Comparison of ENCODE assay signal across 8 mouse cellular contexts in the genomic region with DNA sequence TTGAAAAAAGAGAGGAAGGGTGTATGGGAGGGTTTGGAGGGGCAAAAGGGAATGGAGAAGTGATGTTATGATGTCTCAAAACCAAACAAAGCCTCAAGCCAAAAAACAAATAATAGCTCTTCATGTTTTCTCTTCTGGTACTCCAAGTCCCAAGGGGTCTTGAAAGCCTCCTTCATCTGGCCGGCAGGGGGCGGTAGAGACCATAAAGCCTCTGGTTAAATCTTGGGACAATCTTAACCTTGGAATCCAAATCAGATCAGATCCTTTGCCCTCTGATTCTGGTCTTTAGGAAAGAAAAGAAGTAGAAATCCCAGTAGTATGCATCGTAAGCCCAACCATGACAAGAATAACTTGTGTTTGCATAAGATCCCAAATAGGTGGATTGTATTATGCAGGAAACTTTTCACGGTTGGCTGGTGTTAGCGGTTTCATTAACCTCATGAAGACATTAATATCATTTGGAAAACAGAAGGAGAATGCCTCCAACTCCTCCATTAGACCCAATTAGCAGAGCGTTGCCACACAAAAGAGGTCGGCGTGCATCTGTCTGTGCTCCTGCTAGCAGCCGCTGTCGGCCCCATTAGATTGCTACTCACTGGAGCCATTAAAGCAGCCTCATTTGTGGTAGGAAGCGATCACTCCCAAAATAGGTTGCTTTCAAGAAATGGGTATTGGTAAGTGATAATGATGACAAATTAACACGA.
DNase-seq lines count a peak whose midpoint lies in the region; ATAC-seq and TF ChIP-seq lines count a peak whose summit lies in the region.

No protein-coding gene starts in this region.

- peak; percentile 53 for DNase-seq in 416B (ENCODE audit: low read depth)
- DNase-seq in Muller cell, postnatal 12 days (ENCODE audit: inconsistent ontology term), result peak; percentile 78
- DNase-seq in cerebellum, adult 8-10 months, result peak; percentile 55
- peak; percentile 35 to 77 for DNase-seq in frontal cortex, postnatal 14 days (ENCODE audit: low spot score in 2 of 2)
- peak; percentile 85 for DNase-seq in kidney, postnatal 10 days
- DNase-seq in lung, postnatal 0 days (ENCODE audit: low spot score), result peak; percentile 44
- peak; percentile 85 for DNase-seq in right cerebral cortex, postnatal 14 days

- no peak overlapping the region for H3K27ac ChIP-seq in lung, postnatal 0 days (ENCODE audit: low read length)

- no peak for TF ChIP-seq EP300 in lung, postnatal 0 days (IDR thresholded peaks at IDR 0.05)

- no peak overlapping the region for H3K9ac ChIP-seq in lung, postnatal 0 days (replicated peaks; ENCODE audit: low read depth)

- no peaks in the 10 kb centered on the region for H3K9me3 ChIP-seq in lung, postnatal 0 days (ENCODE audit: low read length)

- no peaks in the 10 kb centered on the region; the same call in 1 of the 2 replicates for H3K27me3 ChIP-seq in lung, postnatal 0 days (replicated peaks; ENCODE audit: insufficient read depth, low read length)

- WGBS in lung, postnatal 0 days, result 71% methylated on average over 12 of the region's 12 CpGs

- peak; percentile 81 for TF ChIP-seq CTCF in lung, postnatal 0 days (IDR thresholded peaks at IDR 0.05)

- H3K4me2 ChIP-seq in lung, postnatal 0 days (replicated peaks; ENCODE audit: low read depth, low read length), result no peak overlapping the region

- no peak for ATAC-seq in lung, postnatal 0 days
- ATAC-seq in megakaryocyte, adult 5-6 weeks (ENCODE audit: poor library complexity, severe bottlenecking), result no peak

- H3K4me1 ChIP-seq in lung, postnatal 0 days (ENCODE audit: insufficient read depth, low read depth, low read length), result no peaks in the 10 kb centered on the region

- H3K36me3 ChIP-seq in lung, postnatal 0 days (ENCODE audit: insufficient read depth, low read length), result no peaks in the 10 kb centered on the region

- no peak overlapping the region for H3K4me3 ChIP-seq in lung, postnatal 0 days (ENCODE audit: low read depth, low read length)
